Mouse (Mus musculus): ENCODE data around the gene Zfp687.

DNA sequence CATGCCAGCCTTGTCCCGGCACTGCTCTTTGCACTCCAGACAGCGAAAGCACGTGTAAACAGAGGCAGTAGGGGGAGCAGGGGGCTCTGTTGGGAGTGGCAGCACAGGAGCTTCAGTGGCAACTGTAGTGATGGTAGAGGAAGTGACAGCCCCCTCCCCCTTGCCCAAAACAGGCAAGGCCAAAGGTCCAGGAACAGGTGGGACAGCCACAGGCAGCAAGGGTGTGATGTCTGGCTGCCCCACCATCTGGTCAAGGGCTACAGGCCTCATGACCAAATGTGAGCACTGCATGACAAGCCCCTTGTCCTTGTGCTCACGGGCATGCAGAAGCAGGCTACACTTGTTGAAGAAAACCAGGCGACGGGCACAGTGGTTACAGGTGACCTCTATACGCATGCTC, 4.9 kb downstream of the Zfp687 start:
- no peak for TF ChIP-seq POLR2A (IDR thresholded peaks at IDR 0.05; ENCODE audit: borderline replicate concordance, low read depth, low read length)
- no peak for TF ChIP-seq CTCF (IDR thresholded peaks at IDR 0.05; ENCODE audit: low read depth, low read length)
